Mouse (Mus musculus): Measurements from ENCODE around the gene Phxr2. TPM values are rescaled to one million over a fixed set of nuclear protein-coding genes. Genes with fewer than 3 reads are reported as not detected.

The Phxr2 gene
- total RNA-seq (2023), result not detected

DNA sequence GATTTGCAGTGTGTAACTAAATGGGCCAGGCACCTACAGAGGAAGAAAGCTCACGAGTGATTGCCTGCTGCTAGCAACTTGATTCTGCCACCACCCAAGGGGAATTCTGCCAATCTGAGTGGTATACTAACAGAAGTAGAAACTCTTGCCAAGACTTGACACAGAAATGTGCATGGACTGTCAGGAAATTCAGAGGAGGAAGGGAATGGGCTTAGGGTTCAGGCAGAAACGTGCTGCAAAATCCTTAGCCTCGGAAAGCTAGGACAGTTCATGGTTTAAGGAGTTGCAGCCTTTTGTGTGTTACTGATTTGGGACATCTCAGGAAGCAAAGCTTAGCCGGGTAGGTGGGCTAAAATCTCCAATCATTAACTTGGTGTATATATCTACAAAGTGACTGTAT is at the start of gene Phxr2:
Gene Phxr2 (minus strand): TSS at position 101 of the 400 bp plus-strand sequence.

DNA sequence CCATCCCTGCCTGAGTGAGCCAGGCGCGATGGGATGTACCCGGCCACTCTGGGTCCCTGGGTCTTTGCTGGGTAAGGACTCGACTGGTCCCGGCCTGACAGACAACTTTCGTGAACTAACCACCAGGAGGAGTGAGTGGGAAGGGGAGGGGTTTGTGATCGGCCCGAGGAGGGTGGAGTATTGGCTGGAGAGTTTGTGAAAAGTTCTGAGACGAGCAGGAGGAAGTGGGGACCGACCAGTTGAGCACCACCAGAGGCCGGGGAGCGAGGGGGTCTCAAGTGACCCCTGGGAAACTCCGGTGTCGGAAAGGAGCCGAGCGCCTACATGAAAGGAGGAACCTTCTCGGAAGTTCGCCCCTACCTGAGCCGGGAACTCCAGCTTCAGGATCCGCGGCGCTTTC is 18.2 kb downstream of the Phxr2 start, which contains the start of gene Galnt4:
Gene Galnt4 (plus strand): TSS at position 196 of the 400 bp plus-strand sequence.

DNA sequence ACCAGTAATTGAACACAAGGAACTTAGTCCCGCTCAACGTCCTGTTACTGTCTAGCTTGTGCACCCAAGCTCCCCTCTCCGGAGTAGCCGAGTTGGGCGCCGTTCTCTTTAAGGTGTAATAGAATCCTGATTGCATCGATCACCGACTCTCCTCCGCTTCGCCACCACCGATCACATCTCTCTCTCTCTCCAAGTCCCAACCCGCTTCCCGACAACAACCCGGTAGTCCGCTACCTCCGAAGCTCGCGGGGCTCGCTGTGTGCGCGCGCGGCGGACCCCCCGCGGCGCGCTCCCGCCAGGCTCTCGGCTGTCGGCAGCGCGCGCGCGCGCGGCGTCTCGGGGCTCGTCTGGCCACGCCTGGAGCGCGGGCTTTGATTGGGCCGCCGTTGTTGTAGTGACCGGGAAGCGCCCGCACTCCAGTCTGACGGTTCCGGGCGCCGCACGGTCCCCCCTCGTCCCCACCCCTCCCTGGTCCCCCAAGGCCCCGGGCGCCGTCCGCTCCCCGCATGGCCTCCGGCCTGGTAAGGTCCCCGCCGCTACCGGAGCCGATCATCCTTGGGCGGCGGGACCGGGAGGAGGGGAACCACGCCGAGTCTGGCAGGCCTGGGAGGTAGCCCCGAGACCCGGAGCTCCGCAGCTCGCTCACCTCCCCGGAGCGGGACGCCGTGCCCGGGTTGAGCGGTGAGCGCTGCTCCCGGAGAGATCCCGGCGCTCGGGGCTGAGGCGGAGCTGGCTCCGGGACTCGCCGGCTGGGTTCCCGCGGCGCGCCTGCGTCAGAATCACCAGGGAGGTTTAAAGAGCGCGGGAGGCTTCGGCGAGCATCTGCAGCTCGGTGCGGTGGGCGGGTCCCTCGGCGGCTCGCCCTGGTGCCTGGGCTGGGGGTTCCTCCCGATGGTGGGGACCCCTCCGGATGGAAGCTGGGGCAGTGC is 19.2 kb downstream of the Phxr2 start, which contains the start of gene Poc1b:
Gene Poc1b (plus strand): TSS at position 334 of the 929 bp plus-strand sequence.

Other genes starting within 250 kb of the Phxr2 start
- gene Atp2b1, start 211.9 kb downstream of the Phxr2 start, total RNA-seq (2023), result 152 TPM
- 24.2 TPM for gene Poc1b, start 19.3 kb downstream of the Phxr2 start, total RNA-seq (2023)
- gene Galnt4, start 18.2 kb downstream of the Phxr2 start, total RNA-seq (2023), result 23.5 TPM
- gene Dusp6, start 136.9 kb upstream of the Phxr2 start, total RNA-seq (2023), result 65.8 TPM

Data from CD4-positive naive resting alpha-beta T cell, adult 57 days (primary cell).